Mouse (Mus musculus): ENCODE measurements around the gene Pawr. TPM values are rescaled to one million over a fixed set of nuclear protein-coding genes. Genes with fewer than 3 reads are reported as not detected.

Gene Pawr
- polyA plus RNA-seq, 1 experiment from 2014 or later: 1.5 TPM

GRCm38 (mm10) chr10:108455204-108455603 lies 123.3 kb downstream of the Pawr start:
- H3K36me3 ChIP-seq (ENCODE audit: control insufficient read depth, insufficient read depth, low read length): no peaks in the 10 kb centered on the region
- ATAC-seq: no peak
- H3K9me3 ChIP-seq (replicated peaks; ENCODE audit: control insufficient read depth, low read length, poor library complexity, severe bottlenecking): no peaks in the 10 kb centered on the region
- H3K27ac ChIP-seq (ENCODE audit: low read length): no peak overlapping the region
- no peaks in the 10 kb centered on the region for H3K27me3 ChIP-seq (ENCODE audit: control insufficient read depth, insufficient read depth, low read depth, low read length)
- H3K4me2 ChIP-seq (ENCODE audit: low read length): no peak overlapping the region
- no peaks in the 10 kb centered on the region for H3K4me1 ChIP-seq (ENCODE audit: control insufficient read depth, insufficient read depth, low read length)
- 79% methylated on average over 10 of the region's 10 CpGs for WGBS
- no peak overlapping the region for H3K9ac ChIP-seq (ENCODE audit: low read depth, low read length)
- no peak overlapping the region for H3K4me3 ChIP-seq (ENCODE audit: low read depth, low read length)

GRCm38 (mm10) chr10:108455883-108456282 lies 124.0 kb downstream of the Pawr start:
- WGBS: 77% methylated on average over 2 of the region's 2 CpGs
- Histone ChIP-seq H3K4me1 (ENCODE audit: control insufficient read depth, insufficient read depth, low read length) (no peaks in the 10 kb centered on the region), H3K36me3 (ENCODE audit: control insufficient read depth, insufficient read depth, low read length) (no peaks in the 10 kb centered on the region), H3K9me3 (replicated peaks; ENCODE audit: control insufficient read depth, low read length, poor library complexity, severe bottlenecking) (no peaks in the 10 kb centered on the region), H3K27ac (ENCODE audit: low read length) (no peak overlapping the region), H3K9ac (ENCODE audit: low read depth, low read length) (no peak overlapping the region), H3K4me3 (ENCODE audit: low read depth, low read length) (no peak overlapping the region), H3K4me2 (ENCODE audit: low read length) (no peak overlapping the region), H3K27me3 (ENCODE audit: control insufficient read depth, insufficient read depth, low read depth, low read length) (no peaks in the 10 kb centered on the region)
- ATAC-seq: no peak

- no peak overlapping the region for H3K4me2 ChIP-seq (ENCODE audit: low read length)
- H3K27ac ChIP-seq (ENCODE audit: low read length): no peak overlapping the region
- 96% methylated on average over 2 of the region's 2 CpGs for WGBS
Measured at GRCm38 (mm10) chr10:108457054-108457453, 125.1 kb downstream of the Pawr start.

GRCm38 (mm10) chr10:108461862-108462261 lies 129.9 kb downstream of the Pawr start:
- no peak overlapping the region for H3K4me3 ChIP-seq (ENCODE audit: low read depth, low read length)
- no peaks in the 10 kb centered on the region for H3K36me3 ChIP-seq (ENCODE audit: control insufficient read depth, insufficient read depth, low read length)
- no peak overlapping the region for H3K9ac ChIP-seq (ENCODE audit: low read depth, low read length)
- 60% methylated on average over 2 of the region's 2 CpGs for WGBS
- no peaks in the 10 kb centered on the region for H3K27me3 ChIP-seq (ENCODE audit: control insufficient read depth, insufficient read depth, low read depth, low read length)
- H3K4me2 ChIP-seq (ENCODE audit: low read length): no peak overlapping the region
- no peak overlapping the region for H3K27ac ChIP-seq (ENCODE audit: low read length)
- ATAC-seq: no peak
- H3K4me1 ChIP-seq (ENCODE audit: control insufficient read depth, insufficient read depth, low read length): no peaks in the 10 kb centered on the region
- no peaks in the 10 kb centered on the region for H3K9me3 ChIP-seq (replicated peaks; ENCODE audit: control insufficient read depth, low read length, poor library complexity, severe bottlenecking)

More at GRCm38 (mm10) chr10:108457054-108457453, 125.1 kb downstream of the Pawr start:
- no peaks in the 10 kb centered on the region for H3K36me3 ChIP-seq (ENCODE audit: control insufficient read depth, insufficient read depth, low read length)
- H3K9me3 ChIP-seq (replicated peaks; ENCODE audit: control insufficient read depth, low read length, poor library complexity, severe bottlenecking): no peaks in the 10 kb centered on the region
- no peaks in the 10 kb centered on the region for H3K27me3 ChIP-seq (ENCODE audit: control insufficient read depth, insufficient read depth, low read depth, low read length)
- no peak overlapping the region for H3K9ac ChIP-seq (ENCODE audit: low read depth, low read length)
- H3K4me1 ChIP-seq (ENCODE audit: control insufficient read depth, insufficient read depth, low read length): no peaks in the 10 kb centered on the region
- no peak for ATAC-seq
- no peak overlapping the region for H3K4me3 ChIP-seq (ENCODE audit: low read depth, low read length)

Small RNA genes within 50 kb of the gene (microRNA-seq; reads per million reads assigned to microRNA genes)
- gene Gm25591: not detected

Other genes starting within 250 kb of the Pawr start
- 71.0 and 75.9 TPM in 2 replicates for gene Ppp1r12a, start 169.9 kb upstream of the Pawr start, polyA plus RNA-seq (2015; fragmentation: Nextera tagmentation; extraction: Ambion mirVana)

Measured in midbrain, embryonic 16.5 days (tissue).